Mouse (Mus musculus): ENCODE measurements around the gene D130052B06Rik.

GRCm38 (mm10) chr11:33637107-33637506 lies 38.0 kb downstream of the D130052B06Rik start:
- TF ChIP-seq CTCF (IDR thresholded peaks at IDR 0.05; ENCODE audit: extremely low read depth, insufficient read length, insufficient replicate concordance, low read depth, low read length), result no peak
- TF ChIP-seq POLR2A (IDR thresholded peaks at IDR 0.05; ENCODE audit: low read depth, low read length), result no peak
